Mouse (Mus musculus) right cerebral cortex, postnatal 25 days (tissue): ENCODE measurements around the gene Il12rb2.

Source experiments
- DNase-seq: peaks from one replicate; pipeline ENCODE4 v3.0.0; 2022

The Il12rb2 gene

DNA sequence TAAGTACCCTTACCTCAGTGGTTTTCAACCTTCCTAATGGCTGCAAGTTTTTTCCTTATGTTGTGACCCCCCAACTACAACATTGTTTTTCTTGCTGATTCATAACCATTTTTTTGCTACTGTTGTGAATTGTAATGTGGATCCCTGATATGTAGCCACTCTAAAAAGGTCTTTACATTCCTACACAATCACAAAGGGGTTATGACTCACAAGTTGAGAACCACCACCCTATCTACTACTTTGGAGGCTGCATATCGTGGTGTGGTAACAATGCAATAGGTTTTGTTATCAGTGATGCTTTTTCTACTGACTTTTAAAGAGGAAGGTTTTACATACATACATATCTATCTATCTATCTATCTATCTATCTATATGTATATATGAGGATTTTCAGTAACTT lies 93.1 kb downstream of the Il12rb2 start:
- no peak for DNase-seq

DNA sequence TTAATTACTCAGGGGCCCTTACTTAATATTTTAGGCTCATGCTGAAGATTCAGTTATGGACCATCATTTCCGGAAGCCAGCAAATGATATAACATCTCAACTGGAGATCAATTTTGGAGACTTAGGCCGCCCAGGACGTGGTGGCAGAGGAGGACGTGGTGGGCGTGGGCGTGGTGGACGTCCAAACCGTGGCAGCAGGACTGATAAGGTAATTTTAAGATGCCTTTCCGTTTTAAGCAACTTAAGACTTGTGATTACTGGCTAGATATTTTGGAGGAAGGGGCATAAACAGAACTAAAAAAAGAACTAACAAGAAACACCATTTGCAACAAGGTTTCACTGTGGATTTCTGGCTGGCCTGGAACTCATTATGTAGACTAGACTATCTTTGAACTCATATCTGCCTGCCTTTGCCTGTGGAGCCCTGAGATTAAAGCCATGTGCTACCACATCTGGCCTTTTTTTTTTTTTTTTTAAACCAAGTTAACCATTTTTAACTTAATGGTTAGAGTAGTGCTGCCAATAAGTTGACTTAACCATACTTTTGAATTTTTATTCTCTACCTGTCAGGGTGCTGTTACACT lies 94.3 kb downstream of the Il12rb2 start:
- DNase-seq = no peak

DNA sequence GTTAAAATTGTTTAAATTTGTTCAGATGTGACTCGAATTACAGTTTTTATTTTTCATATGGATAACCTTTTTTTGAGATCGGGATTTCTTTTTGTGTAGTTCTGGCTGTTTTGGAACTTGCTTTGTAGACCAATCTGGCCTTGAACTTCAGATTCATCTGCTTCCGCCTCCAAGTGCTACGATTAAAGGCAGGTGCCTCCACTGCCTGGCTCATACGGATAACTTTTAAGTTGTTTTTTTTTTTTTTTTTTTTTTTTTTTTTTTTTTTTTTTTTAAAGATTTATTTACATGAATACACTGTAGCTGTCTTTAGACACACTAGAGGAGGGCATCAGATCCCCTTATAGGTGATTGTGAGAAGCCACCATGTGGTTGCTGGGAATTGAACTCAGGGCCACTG lies 98.0 kb downstream of the Il12rb2 start:
- no peak for DNase-seq

DNA sequence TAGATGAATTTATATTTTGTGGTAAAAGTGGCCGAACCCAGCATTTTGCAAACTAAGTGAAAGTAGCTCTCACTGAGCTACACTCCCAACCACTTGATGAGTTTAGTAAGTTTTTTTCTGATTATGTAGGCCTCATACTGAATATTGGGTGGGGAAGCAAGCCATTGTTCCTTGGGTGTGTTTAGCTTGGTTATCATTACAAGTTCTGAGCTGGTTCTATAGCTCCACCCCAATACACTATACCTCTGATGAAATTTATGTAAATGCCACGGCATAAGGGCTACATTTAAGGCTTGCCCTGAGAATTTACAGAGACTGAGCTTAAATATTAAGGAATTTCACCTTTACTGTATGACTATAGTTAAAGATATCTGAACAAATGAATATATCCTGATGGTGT lies 106.5 kb downstream of the Il12rb2 start:
- DNase-seq = no peak

DNA sequence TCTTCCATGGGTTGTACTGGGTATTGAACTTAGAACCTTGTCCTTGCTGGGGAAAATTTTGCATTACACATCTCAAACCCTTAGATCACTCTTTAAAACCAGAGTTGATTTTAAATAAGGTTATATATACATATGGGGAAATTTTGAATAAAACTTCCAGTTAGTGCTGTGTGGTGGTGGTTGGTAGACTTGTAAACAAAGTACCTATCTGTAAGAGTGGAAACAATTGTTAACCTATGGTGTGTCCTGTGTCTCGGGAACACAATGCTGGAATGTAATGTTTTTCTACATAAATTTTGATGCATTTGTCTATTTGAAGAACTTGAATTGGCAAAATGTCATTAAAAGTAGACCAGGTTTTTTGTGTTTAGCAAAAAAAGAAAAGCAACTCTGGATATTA lies 107.0 kb downstream of the Il12rb2 start:
- DNase-seq = no peak

DNA sequence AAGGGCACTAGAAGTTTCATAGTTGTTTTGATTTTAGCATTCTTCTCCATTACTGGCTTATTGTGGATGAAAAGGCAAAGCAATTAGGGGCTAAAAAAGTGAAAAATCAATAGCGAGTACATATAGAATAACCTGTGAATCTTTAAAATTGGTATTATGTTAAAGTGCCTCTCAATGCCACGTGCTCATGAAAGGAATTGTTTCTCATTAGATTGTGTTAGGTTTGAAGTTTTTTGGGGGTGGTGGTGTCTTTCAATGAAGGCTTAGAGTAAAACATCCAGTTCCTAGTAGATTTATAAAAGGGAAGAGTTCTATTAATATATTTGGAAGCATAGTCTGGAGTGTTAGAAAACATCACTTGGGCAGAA lies 107.8 kb downstream of the Il12rb2 start:
- DNase-seq = no peak

DNA sequence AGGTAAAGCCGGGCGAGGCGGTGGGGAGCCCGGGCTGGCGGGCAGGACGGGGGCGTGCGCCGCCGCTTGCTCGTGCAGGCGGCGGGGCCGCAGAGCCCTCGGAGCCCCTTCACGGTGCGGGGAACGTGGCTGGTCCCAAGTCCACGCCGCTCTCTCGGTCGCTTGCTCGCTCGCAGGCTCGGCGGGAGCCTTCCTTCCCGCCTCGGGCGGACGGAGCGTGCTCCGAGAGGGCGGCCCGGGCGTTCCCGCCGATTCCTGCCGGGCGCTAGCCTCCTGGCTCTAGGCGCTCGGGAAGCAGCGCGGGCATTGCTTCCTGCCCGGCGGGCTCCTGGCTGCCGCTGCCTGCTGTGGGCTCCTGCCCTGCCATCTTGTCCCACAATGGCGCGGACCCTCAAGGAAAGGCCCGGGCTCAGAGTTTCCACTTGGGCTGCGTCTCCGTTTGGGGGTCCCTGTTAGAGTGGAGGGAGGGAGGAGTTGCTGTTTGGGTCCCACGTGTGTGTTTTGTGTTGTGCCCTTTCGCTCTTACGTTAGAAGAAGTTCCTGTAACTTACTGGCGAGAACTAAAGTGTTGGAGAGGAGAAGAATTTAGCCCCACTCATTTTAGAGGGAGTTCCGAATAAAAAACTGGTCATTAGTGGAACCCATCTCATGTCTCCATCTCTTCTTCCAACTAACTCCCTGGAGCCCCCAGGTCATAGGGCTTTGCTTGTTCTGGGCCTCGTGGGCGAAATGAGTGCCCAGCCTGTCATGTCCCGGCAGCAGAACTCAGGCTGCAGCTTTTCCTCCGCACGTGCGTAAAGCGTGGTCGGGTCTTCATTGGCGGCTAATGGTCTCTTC lies 108.4 kb downstream of the Il12rb2 start:
- peak; percentile 7 for DNase-seq

DNA sequence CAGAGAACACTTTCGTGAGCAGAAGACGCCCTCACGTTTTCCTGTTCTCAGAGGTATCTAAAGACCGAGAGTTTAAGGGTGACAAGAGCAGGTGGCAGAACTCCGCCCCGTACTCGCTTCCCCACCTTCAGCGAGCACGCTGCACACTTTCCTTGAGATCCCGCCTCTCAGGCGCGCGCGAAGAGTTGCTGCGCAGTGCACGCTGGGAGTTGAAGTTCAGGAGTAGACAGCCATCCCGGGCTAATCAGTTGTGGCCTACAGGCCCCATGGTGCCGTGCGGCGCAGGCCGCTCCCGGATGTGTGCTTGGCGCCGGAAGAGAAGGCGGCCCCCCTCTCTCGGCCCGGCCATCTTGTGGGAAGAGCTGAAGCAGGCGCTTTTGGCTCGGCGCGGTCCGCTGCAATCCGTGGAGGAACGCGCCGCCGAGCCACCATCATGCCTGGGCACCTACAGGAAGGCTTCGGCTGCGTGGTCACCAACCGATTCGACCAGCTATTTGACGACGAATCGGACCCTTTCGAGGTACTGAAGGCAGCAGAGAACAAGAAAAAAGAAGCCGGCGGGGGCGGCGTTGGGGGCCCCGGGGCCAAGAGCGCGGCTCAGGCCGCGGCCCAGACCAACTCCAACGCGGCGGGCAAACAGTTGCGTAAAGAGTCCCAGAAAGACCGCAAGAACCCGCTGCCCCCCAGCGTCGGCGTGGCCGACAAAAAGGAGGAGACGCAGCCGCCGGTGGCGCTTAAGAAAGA lies 109.2 kb downstream of the Il12rb2 start:
- peak; percentile 96 for DNase-seq

DNA sequence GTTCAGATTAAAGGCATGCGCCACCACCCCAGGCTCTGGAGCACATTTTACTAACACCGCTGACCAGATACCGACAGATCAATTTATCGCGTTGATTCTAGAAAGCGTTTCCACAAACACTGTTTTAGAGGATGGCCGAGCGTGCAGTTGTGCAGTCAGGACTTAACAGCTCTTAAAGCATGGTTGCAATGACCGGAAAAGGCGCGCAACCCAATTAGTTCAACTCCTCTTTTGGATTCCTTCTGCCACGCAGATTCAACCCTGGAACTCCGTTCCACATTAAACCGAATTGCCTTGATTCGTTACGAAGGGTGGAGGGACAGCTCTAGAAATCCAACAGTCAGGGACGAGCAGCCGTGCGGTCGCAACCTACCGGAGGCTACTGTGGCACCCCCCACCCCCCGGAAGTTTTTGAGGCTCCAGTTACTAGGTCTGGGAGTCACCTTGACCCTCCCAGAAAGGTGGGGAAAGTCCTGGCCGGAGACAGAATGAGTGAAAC lies 109.8 kb downstream of the Il12rb2 start:
- no peak for DNase-seq

DNA sequence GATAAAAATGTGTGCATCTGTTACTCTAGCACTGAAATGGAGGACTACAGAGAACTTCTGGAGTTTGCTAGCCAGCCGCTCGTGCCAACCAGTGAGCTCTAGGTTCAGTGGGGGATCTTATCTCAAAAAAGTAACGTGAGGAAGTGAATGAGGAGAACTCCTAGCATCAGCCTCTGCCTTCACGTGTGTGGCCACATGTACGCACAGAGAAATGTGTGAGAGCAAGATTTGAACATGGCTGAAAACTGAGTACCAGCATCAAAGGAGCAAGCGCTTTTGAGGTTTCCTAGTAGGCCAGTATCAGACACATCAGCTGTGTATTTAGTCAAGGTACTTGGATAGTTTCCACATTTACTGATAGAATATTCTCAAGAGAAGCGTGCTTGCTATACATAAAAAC lies 111.1 kb downstream of the Il12rb2 start:
- no peak for DNase-seq

DNA sequence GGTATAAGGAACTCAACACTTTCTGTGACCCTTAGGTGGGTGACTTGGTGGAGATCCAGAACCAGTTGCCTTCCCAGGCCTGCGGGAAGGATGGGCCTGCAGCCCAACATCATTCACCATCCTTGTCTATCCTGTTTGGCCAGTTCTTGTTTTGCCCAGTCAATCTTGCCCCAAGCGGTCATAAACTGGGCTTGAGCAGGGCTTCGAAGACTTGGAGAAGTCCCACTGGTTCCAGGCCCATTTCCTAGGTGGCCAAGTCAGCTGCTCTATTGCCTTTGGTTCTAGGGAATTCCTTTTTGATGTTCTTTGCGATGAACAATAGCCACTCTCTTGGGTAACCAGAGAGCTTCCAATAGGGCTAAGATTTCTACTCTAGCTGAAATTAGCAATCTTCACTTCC lies 124.9 kb downstream of the Il12rb2 start:
- no peak for DNase-seq

DNA sequence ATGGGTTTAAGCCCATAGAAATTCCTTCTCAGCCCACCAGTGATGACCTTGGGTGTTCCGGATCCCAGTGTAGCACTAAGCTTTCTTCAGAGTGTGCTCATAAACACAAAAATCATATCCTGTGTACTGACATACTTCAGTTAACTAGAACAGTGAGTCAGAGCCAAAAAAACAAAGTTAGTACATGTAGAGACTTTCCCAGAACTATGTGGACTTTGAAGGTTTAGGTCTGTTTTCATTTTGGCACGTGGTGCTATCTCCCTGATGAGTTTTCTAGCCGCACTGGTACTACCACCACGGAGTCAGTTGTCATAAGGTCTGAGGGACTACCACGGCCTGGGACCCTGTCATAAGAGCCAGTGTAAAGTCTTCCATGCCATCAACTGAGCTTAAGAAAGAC lies 131.5 kb downstream of the Il12rb2 start:
- DNase-seq = no peak

DNA sequence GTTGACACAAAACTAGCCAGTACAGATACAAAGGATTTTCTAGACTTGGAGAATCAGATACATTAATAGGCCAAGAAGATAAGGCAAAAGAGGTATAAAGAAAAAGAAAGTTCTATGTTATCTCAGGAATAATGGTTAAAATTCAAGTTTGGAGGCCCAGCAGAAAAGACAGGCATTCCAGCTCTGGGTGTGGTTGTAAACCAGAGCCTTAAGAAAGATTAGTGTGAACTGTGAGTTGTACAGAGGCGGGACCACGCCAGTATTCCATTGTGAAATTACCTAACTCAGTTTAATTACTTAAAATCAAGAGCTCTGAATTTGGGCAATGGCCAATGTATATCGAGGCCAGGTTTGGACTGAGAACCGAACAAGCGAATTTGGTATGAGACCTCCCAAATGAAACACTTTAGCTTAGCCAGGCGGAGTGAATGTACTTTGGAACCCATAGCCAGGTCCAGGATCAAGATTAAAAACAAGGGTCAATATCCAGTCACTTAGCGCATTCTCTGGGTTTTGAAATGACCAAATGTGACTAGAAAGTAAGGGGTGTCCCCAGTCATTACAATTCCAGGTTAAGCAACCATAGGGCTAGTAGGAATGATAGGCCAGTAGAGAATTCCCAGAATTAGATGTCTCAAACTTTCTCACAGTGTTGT lies 132.1 kb downstream of the Il12rb2 start:
- no peak for DNase-seq
